Mouse (Mus musculus) small intestine, adult 2 months (tissue): ENCODE results near the gene Pik3r6.

Experiments used
- CTCF ChIP-seq: fragments of 200-500 bp; IDR thresholded peaks from 2 replicates; pipeline ENCODE4 v1.5.1; 2012; ENCODE audit warnings: low read depth, mild to moderate bottlenecking, control low read depth, inconsistent platforms, low read length, moderate library complexity, mixed read lengths; ENCODE audit not compliant: insufficient replicate concordance, insufficient read length; ENCODE audit errors: extremely low read depth
- POLR2A ChIP-seq: fragments of 200-500 bp; IDR thresholded peaks from 2 replicates; pipeline ENCODE4 v1.6.1; 2012; ENCODE audit warnings: low read depth, mild to moderate bottlenecking, control low read depth, inconsistent platforms, low read length, moderate library complexity

DNA sequence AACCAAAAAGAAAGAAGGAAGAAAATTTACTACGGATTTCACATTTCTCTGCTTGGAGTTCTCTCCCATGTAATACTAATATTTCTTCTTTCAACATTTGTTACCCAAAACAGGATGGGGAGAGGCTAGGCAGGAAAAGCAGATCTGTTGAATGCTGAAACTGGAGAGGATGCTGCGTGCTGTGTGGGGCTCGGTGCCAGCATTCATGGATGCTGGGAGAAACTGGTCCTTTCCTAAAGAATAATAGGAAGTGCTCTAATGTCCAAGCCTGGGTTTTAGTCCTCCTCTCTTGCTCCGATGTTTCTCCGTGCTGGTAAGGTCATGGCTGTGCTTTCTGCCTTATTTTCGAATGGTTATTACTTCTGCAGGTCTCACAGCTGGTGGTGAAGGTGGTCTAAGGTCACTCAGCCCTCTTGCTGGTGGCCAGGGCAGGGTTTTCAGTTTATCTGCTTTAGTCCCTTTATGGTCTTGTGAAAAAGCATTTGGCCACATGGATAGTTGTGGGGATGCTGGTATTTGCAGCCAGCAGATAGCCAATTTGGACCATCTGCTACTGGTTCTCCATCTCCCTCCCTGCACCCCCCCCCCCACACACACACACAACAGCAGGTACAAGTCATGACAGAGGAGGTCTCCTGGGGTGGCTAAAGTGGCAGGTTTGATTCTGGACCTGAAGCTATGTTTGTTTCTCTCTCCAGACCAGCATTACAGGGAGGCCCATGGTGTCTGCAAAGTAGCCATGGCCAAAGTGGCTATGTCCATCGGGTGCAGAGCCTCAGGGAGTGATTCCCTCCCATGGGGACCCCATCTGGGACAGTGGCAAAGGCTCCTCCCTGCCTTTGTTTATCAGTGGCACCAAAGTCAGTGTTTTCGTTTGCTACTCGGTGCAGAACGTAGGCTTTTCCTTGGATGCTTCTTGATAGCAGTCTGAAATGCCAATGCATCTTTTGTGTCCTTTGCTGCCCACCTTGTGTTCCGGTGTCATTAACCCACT is 59.4 kb downstream of the Pik3r6 start:
- TF ChIP-seq CTCF (no peak), POLR2A (no peak)
